Mouse (Mus musculus): ENCODE data around the gene C4bp. TPM values are rescaled to one million over a fixed set of nuclear protein-coding genes. Genes with fewer than 3 reads are reported as not detected.

Gene C4bp
- polyA plus RNA-seq (2014; fragmentation: Illumina TruSeq; extraction: RNeasy Lipid Tissue Mini Kit (QIAGEN cat#74804); ENCODE audit: low read depth, low replicate concordance): 0.25 TPM

DNA sequence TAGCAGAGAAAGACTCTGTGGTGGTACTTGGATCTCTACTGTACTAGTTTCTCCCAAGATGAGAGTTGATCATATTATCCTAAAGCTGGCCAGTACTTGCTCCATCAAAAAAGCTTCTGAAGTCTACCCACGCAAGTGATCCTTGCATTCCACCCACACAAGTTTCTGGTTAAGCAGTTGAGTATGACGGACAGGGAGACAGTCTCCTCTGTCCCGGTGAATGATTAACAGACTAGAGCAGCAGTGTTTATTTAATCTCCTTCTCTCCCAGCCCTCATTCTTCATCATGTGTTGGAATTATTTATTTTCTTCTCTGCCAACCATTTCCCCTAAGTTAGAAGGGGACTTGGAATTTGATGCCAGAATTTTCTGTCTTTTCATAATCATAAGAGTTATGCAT is at the start of gene C4bp:
TSS of gene C4bp (minus strand) at position 179 of the 400 bp plus-strand sequence.

DNA sequence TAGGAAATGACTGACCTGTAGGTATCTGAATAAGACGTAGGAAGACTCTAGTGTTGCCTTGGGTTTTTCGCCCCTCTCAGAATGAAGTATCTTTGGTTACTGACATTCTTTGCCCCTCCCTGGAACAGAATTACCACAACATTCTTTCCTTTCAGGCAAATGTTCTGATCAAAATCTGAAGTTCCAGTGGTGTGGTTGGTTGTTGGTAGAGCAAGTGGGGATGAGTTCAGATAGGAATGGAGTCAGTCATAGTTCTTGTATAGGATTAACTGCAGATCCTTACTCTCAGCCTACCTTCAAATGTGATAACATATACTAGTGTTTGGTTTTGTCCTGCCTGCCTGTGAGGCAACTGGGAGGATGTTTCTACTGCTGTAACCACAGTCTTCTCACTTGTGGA is 31.9 kb downstream of the C4bp start, which contains the start of gene Zp3r:
TSS of gene Zp3r (minus strand) at position 101 of the 400 bp plus-strand sequence.

Other genes with a start within 250 kb of the C4bp start
- gene Cd55b, start 238.6 kb downstream of the C4bp start, polyA plus RNA-seq (2014; fragmentation: Illumina TruSeq; extraction: RNeasy Lipid Tissue Mini Kit (QIAGEN cat#74804); ENCODE audit: low read depth, low replicate concordance): 888 TPM
- gene Cd55, start 198.9 kb downstream of the C4bp start, polyA plus RNA-seq (2014; fragmentation: Illumina TruSeq; extraction: RNeasy Lipid Tissue Mini Kit (QIAGEN cat#74804); ENCODE audit: low read depth, low replicate concordance): 79.1 TPM
- 239 TPM for gene Zp3r, start 32.0 kb downstream of the C4bp start, polyA plus RNA-seq (2014; fragmentation: Illumina TruSeq; extraction: RNeasy Lipid Tissue Mini Kit (QIAGEN cat#74804); ENCODE audit: low read depth, low replicate concordance)
- 5.3 TPM for gene Gm29427, start 54.2 kb upstream of the C4bp start, polyA plus RNA-seq (2014; fragmentation: Illumina TruSeq; extraction: RNeasy Lipid Tissue Mini Kit (QIAGEN cat#74804); ENCODE audit: low read depth, low replicate concordance)
- 28.9 TPM for gene Yod1, start 55.7 kb upstream of the C4bp start, polyA plus RNA-seq (2014; fragmentation: Illumina TruSeq; extraction: RNeasy Lipid Tissue Mini Kit (QIAGEN cat#74804); ENCODE audit: low read depth, low replicate concordance)
- gene Pfkfb2, start 67.6 kb upstream of the C4bp start, polyA plus RNA-seq (2014; fragmentation: Illumina TruSeq; extraction: RNeasy Lipid Tissue Mini Kit (QIAGEN cat#74804); ENCODE audit: low read depth, low replicate concordance): 43.2 TPM
- 1.5 TPM for gene AA986860, start 70.3 kb upstream of the C4bp start, polyA plus RNA-seq (2014; fragmentation: Illumina TruSeq; extraction: RNeasy Lipid Tissue Mini Kit (QIAGEN cat#74804); ENCODE audit: low read depth, low replicate concordance)
- not detected for gene Fcamr, start 139.3 kb upstream of the C4bp start, polyA plus RNA-seq (2014; fragmentation: Illumina TruSeq; extraction: RNeasy Lipid Tissue Mini Kit (QIAGEN cat#74804); ENCODE audit: low read depth, low replicate concordance)
- 0.36 TPM for gene Pigr, start 165.1 kb upstream of the C4bp start, polyA plus RNA-seq (2014; fragmentation: Illumina TruSeq; extraction: RNeasy Lipid Tissue Mini Kit (QIAGEN cat#74804); ENCODE audit: low read depth, low replicate concordance)
- gene Fcmr, start 204.0 kb upstream of the C4bp start, polyA plus RNA-seq (2014; fragmentation: Illumina TruSeq; extraction: RNeasy Lipid Tissue Mini Kit (QIAGEN cat#74804); ENCODE audit: low read depth, low replicate concordance): 2.9 TPM
- gene Il24, start 225.8 kb upstream of the C4bp start, polyA plus RNA-seq (2014; fragmentation: Illumina TruSeq; extraction: RNeasy Lipid Tissue Mini Kit (QIAGEN cat#74804); ENCODE audit: low read depth, low replicate concordance): not detected
- not detected for gene Il20, start 249.8 kb upstream of the C4bp start, polyA plus RNA-seq (2014; fragmentation: Illumina TruSeq; extraction: RNeasy Lipid Tissue Mini Kit (QIAGEN cat#74804); ENCODE audit: low read depth, low replicate concordance)

Data from testis, adult 10 weeks (tissue).